Mouse (Mus musculus): ENCODE results near the gene Tor1a. TPM values are rescaled to one million over a fixed set of nuclear protein-coding genes. Genes with fewer than 3 reads are reported as not detected.

Tor1a gene
- total RNA-seq (2022): 10 to 100 TPM; 41.3 to 47.7 (median 44.4) TPM

DNA sequence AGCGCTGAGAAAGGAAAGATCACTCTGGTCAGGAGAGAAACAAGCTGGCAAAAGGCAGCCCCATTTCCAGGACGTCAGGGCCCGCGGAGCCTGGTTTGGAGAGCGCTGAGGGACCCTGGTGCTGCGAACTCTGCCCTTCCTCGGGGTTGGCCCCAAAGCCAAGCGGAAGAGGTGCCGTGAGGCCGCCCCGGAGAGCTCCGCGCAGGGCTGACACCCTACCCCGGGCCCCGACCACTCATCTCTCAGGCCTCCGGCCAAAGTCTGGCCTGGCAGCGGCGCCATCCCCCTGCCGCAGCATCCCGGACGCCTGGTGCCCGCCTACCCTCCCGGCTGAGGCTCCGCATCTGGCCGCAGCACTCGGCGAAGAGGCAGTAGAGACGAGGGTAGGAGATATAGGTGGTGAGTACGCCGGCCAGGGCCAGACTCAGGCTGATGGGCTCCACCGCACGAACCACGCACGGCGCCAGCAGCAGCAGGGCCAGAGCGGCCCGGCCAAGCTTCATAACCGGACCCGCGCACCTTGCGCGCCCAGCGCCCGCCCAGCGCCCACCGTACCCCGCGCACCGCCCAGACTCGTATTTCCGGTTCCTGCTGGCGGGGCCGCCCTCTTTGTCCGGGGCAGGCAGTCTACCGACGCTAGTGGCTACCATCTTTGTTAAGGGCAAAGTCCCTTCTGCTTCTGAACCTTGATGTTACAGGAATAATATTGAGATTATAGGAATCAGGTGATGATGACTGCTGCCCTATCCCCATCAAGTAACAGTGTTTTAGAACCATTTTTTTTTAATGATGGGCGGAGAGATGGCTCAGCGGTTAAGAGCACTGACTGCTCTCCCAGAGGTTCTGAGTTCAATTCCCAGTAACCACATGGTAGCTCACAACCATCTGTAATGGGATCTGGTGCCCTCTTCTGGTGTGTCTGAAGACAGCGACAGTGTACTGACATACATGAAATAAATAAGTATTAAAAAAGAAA lies at the start of gene Tor1a:
TSS of gene Tor1a (minus strand) at position 582 of the 976 bp plus-strand sequence.
- peak; percentile 88 to 90 for DNase-seq (ENCODE audit: low spot score in 2 of 2)

DNA sequence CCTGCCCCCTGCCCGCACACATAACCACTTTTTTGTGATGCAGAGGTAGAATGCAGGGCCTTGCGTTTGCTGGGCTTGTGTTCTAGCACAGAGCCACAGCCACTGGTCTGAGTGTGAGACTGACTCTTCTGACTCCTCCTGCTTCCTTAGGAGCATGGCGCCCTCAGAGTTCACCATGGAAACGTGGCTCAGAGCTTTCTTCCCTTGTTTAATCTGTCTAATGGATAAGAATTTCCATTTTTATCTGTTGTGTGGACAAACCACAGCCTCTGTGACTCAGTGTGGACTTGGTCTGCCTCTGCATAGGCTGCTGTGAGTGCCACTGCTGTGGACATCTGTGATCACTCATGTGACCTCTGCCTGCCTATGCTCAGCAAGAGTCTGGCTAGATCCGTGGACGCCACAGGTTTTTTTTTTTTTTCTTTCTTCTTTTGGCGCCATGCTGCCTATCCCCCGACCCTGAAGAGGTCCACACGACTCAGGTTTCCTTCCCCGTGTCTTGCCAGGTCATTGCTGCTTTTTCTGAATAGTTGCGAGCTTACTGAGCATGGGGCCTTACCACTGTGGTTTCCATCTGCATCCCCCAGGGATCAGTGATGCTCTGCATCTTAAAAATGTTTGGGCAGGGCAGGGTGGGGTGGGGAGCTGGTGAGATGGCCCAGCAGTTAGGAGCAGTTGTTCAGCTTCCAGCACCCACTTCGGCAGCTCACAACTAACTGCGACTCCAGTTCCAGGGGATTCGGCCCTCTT lies 45.8 kb upstream of the Tor1a start:
- DNase-seq (ENCODE audit: low spot score in 2 of 2): no peak

DNA sequence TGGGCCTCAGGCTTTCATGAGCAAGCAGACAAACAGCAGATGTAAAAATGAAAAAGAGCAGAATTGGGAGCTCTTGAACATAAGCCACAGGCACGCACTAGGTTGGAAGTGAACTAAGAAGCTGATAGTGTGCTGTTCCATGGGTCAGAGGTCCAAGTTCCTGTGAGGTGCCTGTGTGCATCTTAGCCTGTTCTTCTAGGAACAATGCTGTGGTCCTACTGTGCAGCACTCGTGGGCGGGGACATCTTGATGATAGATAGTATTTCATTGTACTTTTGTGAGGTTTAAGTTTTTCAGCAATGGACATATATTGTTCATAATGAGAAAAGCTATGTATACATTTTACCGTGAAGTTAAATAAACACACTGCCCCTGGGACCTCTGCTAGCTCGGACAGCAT lies 39.5 kb upstream of the Tor1a start:
- no peak for DNase-seq (ENCODE audit: low spot score in 2 of 2)

DNA sequence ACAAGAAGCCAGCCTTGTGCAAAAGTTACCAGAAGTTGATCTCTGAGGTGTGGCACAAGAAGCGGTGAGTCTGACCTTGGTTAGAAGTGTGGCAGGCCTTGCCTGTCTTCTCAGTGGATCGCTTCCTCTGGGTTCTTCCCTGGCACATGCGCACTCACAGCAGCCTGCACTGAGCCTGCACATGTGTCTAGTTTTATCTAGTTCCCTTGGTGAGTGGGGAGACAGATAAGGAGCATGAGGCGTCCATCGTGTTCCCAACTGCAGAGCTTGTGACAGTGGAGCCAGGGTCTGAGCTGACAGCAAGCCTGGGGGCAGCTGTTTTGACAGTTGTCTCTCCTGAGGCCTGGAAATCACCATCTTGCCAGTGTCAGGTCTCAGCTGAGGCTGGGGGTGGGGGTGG lies 38.7 kb upstream of the Tor1a start:
- no peak for DNase-seq (ENCODE audit: low spot score in 2 of 2)

DNA sequence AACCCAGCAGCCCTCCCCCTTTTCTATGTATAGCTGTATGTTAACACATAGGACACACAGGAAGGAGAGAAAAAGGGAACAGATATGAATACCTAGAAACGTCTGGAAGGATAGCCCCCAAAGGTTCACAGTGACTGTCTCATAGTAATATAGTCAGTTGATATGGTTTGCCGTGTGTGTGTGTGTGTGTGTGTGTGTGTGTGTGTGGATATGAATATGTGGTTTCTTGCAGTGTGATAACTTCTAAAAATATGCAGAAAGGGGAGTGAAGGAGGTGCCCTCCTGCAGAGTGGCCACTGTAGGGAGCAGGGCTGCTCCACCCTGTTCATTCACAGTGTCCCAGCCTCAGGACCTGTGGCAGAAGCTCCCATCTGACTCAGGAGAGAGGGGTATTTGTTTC lies 37.7 kb upstream of the Tor1a start:
- no peak for DNase-seq (ENCODE audit: low spot score in 2 of 2)

DNA sequence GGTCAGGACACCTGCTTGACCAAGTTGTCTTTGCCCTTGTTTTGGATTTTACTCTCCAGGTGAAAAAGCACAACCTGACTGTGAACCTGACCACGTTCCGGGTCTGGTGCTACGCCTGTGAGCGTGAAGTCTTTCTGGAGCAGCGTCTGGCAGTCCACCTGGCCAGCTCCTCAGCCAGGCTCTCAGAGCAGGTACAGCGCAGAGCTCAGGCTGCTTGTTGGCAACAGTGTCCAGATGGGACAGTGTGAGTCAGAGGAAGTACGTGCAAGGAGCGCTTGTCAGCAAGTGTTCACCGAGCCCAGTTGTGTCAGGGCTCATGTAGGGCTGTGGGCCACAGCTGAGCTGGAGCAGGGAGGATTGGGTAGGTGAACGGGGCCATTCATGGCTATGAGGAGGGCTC lies 35.1 kb upstream of the Tor1a start:
- no peak for DNase-seq (ENCODE audit: low spot score in 2 of 2)

DNA sequence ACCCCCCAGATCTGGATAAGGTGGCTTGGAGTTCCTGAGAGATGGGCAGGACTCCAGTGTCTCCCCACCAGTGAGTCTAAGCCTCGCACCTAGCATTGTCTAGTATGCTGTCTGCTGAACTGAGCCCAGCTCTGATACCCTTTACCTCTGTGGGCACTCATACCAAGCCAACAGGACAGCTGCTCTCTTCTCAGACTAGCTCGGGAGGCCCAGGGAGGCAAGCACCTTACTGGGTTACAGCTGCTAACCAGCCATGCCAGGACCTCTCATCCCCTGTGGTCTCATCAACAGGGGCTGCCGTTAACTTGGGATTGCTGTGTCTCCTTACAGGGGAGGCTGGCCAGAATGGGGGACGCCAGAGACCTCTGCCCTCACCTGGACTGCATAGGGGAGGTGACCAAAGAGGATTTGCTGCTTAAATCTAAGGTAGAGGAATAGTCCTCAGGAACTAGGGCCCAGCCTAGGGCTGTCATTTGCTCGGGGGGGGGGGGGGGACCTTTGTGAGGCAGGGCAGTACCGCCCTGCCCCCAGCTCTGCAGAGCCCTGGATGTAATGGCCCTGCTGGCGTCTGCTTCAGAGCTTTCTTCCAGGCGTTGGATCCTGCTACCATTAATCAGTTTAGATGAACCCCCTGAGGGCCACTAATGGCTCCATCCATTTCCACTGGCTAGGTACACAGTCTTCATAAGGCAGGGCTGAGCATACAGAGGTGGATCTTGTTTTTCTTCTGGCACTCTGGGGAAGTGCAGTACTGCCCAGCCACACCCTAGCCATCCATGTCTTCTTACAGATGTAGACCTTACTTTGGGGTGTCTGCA lies 30.9 kb upstream of the Tor1a start:
- no peak for DNase-seq (ENCODE audit: low spot score in 2 of 2)

DNA sequence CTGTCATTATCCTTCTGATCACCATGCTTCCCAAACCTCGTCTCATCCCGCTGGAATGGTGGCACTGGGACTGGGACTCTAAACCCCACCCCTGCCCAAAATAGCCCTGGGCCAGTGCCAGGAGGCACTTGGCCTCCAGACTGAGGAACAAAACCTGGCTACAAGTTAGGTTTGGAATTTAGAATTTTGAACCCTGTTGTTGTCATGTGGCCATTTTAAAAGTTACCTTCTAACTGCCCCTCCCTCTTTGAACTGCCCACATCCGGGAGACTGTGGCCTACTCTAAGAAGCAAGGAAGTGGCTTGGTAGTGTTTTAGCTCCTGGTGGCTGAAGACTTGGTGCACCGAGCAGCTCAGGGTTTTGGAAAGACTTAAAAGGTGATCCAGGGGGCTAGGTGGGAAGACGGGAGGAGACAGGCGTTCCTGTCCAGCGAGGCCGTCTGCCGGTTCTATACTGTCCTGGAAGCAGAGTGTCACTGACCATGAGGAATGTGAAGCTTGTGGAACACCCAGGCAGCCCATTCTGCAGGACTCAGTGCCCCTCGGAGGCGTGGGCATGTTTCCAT lies 27.8 kb upstream of the Tor1a start:
- no peak for DNase-seq (ENCODE audit: low spot score in 2 of 2)

DNA sequence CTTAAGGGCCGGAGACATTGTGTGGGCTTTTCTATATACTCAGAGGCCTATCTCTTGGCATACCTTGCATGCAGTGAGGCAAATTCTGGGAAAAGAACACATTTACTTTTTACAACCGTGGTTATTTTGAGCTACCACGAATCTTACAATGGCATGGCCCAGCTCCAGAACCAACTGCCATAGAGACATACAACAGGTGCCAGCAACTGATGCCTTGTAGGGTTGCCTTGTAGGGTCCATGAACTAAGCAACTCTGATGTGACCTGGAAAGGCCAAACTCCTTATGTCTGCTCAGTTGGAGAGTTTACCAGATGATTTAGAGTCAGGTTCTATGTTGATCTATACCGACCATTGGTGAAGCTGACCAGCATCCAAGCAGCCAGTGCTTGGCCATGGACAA lies 27.1 kb upstream of the Tor1a start:
- DNase-seq (ENCODE audit: low spot score in 2 of 2): no peak

DNA sequence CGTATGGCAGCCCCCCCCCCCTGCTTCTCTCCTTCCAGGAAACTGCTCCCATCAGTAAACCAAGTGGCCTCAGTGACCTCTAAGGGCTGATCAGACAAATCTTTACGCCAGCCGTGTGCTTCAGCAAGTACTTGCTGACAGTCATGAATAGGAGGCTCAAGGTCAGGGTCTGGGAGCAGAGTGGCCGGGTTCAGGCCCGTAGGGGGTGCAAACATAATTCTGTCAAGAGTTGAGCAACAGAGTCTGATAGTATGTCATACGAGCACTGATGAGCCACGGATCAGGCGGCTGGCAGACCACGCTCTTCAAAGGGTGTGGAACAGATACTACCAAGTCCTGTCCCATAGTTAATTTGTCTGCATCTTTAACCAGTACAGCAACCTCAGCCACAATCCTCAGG lies 22.5 kb upstream of the Tor1a start:
- no peak for DNase-seq (ENCODE audit: low spot score in 2 of 2)

DNA sequence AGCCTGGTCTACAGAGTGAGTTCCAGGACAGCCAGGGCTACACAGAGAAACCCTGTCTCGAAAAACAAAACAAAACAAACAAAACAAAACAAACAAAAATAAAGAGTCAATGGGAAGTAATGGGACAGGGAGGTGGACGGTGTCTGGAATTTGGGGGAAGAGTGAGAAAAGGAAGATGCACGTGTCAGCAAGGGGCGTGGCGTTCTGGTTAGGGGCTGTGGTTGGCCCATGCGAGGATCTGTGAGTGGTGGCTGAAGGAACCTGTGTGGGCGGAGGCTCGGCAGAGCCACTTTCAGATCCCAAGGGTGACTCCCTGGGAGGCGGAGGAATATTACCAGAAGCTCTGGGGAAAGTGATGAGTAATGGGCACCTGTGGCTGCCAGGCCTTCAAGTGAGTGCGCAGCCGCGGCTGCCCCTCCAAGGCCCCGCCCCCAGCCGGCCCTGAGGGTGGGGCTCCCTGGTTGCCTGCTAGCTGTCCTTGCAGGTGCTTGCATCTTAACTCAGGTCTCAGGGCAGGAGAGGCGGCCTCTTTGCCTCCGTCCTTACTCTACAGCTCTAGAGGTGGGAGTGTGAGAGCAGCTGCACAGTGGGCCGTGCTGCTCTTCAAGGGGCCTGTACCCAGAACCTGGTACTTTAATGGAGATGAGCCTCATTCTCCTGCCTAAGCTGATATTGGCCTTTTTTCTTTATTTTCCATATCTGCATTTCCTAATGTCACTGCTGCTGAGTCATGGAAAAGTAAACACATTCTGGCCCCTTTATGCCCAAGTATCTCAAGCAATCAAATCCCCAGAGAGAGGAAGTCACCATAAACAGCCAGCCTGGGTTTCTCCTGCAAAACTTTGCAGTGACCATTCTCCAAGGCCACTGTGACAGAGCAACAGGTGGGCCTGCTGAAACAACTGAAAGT lies 17.6 kb upstream of the Tor1a start:
- no peak for DNase-seq (ENCODE audit: low spot score in 2 of 2)

DNA sequence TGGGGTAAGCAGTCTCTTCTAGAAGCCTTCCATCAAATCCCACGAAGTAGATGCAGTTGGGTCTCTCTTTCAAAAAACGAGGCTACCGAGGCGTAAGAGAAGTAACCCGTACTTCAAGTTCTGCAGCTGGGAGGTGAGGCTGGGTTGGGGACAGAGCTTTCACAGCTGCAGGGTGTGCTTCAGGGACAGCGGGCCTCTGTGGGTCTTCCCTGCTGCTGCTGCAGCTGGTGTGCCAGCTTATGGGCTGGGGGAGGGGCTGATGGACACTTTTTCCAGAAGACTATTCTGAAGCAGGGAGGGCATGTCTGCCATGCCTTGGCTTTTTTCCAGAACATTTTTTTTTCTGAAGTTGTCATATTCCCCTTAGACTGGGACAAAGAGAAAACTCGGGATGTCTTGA lies 15.3 kb upstream of the Tor1a start:
- no peak for DNase-seq (ENCODE audit: low spot score in 2 of 2)

DNA sequence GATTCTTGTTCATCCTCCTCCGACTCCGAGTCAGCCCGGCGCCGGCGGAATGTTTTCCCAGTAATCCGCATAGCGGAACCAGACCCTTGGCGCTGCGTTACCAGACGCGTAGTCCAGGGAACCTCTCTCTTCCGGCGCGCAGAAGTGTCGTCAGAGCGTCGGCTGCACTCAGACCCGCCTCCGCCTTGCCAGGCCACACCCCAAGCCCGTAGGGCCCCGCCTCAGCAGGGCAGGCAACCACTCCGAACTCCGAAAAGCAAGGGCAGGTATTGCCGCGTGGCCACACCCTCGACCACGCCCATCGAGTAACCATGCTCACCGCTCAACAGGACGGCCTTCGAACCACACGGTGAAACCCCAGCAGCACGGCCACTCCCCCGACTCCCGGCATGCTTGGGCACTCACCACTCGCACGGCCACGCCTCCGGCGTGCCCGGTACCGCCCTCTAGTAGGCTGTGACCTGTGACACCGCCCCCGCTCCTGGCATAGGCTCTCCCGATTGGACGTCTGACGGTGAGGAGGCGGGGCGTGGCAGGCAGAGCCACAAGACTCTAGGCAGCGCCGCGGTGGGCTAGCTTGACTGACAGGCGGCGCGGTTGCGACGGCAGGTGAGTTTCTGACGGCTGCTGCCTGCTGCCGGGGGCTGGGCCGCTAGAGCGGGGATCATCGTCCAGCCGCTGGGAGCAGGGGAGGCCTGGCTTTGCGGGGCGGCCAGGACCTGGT lies 14.2 kb upstream of the Tor1a start, which contains the start of the genes BC005624 and Usp20:
TSS of gene BC005624 (minus strand) at position 412 of the 724 bp plus-strand sequence.
TSS of gene Usp20 (plus strand) at position 490 of the 724 bp plus-strand sequence.
- peak; percentile 99 for DNase-seq (ENCODE audit: low spot score in 2 of 2)

DNA sequence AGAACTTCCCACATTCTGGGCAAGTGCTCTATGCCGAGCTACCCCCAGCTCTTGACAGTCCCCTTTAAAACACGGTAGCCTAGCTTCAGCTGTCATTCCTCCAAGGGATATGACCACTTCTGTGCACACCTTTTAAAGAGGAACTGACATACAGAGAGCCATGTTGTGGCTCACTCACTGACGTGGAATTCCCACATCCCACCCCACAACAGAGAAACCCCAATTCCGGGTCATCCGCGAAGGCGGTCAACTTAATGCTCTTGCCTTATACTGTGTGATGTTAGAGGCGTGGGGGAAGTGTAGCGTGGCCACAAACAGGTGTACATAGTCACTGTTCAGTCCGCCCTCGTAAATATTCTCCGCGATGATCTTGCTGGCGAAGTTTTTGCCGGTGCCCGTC lies 907 bp downstream of the Tor1a start:
- DNase-seq (ENCODE audit: low spot score in 2 of 2): no peak

DNA sequence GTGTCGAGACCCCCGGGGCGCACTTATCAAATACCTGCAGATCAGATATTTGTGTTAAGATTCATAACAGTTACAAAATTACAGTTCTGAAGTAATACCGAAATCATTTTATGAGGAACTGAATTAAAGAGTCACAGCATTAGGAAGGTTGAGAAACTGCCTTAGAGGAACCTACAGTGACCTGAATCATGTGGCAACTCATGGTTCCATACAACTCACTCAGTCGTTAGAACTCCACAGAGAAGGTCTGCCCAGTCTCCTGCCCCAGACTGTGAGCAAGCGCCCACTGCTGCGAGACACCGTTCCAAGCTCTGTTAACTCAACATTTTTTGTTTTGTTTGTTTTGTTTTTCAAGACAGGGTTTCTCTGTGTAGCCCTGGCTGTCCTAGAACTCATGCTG lies 2.1 kb downstream of the Tor1a start:
- no peak for DNase-seq (ENCODE audit: low spot score in 2 of 2)

DNA sequence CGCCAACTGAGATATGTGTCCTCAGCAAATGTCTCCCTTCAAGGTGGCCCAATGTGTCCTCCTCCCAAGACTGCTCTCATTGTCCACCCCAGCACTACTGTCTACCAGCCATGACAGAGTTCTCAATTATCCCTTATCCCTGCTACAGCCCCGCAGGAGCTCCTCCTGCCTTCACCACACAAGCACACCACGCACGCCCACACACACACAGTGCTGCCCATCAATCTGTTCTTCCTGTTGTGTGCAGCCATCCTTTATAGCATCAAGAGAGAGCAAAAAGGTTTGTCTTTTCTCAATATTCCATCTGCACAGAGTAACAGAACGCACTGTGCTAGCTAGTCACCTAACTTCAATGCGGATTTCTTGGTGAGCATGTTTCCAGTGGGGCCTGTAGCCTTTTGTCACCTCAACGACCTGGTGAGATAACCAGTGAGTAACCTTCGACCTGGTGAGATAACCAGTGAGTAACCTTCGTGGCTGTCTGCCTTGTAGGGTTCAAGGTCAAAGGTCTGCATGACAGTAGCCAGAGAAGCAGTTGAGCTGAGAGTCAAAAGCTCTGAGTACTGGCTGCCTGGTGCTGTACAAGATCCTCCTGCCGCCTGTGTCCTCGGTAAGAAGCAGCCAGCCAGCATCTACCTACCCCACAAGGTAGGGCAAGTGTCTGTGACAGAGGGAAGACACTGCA lies 5.0 kb downstream of the Tor1a start:
- no peak for DNase-seq (ENCODE audit: low spot score in 2 of 2)

DNA sequence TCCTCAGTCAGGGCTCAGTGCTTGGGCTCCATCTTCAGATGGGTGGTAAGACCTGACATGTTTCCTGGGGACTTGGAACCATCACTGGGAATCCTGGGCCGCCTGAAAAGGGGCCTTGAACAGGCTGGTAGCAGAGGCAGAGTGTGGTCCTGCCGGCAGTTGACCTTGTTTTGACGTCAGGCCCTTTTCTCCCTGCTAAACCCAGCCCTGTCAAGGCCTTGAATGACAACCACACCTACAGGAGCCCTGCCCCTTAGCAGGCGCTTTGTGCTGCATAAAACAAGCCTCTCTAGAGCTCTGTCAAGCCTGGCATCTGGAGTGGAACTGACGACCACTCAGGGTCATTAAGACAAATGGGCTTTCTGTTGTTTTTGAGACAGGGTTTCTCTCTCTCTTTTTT lies 7.9 kb downstream of the Tor1a start:
- no peak for DNase-seq (ENCODE audit: low spot score in 2 of 2)

DNA sequence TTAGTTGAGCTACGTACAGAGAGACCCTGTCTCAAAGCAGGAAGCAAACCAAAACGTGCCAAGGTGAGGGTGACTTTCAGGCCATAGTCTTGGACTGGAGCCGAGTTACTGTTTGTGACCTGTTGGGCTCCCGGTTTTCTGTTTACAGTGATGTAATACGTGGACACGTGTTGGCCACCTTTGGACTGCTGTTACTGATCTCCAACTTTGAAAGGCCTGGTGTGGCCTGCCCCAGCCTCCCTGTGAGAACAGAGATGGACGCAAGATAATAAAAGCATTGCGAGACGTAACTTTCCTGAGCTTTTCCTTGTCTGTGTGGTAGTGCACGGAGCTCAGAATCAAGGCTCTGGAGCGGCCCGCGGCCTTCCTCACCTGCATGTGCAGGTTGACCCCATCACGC lies 9.0 kb downstream of the Tor1a start:
- no peak for DNase-seq (ENCODE audit: low spot score in 2 of 2)

DNA sequence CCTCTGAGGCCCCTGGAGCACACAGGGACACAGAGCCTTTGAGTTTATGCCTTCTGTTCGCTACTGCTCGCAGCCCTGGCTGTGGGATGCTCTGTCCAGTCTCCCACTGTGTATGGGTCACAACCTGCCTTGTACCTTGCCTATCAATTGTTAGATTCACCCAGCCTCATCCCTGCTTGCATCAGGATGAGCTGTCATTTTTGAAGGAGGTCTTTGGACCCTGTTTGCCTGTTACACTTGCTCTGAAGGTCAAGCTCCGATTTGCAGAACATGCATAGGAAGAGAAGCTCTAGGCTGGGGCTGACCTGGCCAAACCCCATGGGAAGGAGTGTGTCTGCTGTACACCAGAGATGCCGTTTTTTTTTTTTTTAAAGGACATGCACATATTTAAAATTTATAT lies 10.2 kb downstream of the Tor1a start:
- DNase-seq (ENCODE audit: low spot score in 2 of 2): no peak
